Mouse (Mus musculus) urinary bladder, adult 2 months (tissue): ENCODE measurements around the gene Fdx1. TPM values are rescaled to one million over a fixed set of nuclear protein-coding genes. Genes with fewer than 3 reads are reported as not detected.

Source experiments
- DNase-seq: peaks from one replicate; pipeline ENCODE4 v3.0.0; 2022; ENCODE audit warnings: low spot score
- polyA plus RNA-seq: library from polyadenylated mRNA; depleted of rRNA; stranded (reverse); fragments of >200 nt; gene quantifications from 2 replicates; pipeline ENCODE4 v1.2.3, GENCODE M21; 2012

Fdx1 gene
- polyA plus RNA-seq, 1 experiment: 68.7 TPM

- DNase-seq: no peak
Measured at GRCm38 (mm10) chr9:51964110-51964509, 754 bp upstream of the Fdx1 start.

DNA sequence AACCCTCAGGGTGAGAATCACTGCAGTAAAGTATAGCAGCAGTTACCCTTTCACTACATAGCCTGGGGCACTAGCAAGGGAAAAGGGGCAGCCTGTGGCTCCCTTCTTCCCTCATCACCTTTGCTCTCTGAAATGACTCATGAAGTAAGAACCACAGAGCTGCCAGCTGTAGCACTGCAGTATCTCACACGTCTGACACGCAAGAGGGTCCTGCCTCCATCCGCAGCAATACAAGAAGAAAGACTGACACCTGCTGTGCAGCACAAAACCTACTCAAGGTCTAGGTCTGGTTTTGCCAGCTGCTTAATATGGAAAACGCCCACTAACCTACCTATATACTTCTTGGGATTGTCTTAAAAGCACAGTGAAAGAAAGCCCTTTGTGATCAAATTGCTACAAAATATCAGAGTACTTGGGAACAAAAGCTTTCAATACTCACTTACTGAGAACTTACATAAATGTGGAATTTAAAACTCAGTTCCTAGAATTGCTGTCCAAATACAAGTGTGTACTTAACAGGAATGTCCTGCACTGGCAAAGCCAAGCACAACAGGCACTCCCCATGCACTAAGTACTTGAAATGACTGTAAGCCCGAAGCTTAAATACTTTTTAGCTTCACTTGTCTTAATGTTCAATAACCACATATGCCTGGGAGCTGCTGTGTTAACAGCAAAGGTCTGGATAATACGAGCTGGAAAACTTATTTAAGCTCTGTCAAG is 2.0 kb downstream of the Fdx1 start:
- DNase-seq: no peak

DNA sequence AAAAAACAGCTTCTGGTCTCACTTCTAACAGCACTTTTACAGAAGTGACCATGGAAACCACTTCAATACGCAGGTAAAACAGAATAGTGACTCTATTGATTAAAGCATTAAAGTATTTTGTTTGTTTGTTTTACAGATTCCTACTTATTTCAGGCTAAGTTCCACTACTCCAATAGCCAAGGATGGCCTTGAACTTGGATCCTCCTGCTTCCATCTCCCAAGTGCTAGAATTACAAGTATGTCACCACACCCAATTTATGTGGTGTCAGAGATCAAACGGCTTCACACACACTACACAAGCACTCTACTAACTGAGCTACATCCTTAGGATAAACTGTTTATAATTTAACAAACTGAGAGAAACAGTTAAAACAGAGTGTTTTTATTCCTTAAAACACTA is 3.0 kb downstream of the Fdx1 start:
- no peak for DNase-seq

- DNase-seq: no peak
Measured at GRCm38 (mm10) chr9:51958981-51959380, 4.4 kb downstream of the Fdx1 start.

- no peak for DNase-seq
Measured at GRCm38 (mm10) chr9:51957025-51957424, 6.3 kb downstream of the Fdx1 start.

GRCm38 (mm10) chr9:51956484-51956883 is 6.9 kb downstream of the Fdx1 start:
- DNase-seq: no peak

- no peak for DNase-seq
Measured at GRCm38 (mm10) chr9:51951337-51951736, 12.0 kb downstream of the Fdx1 start.

- no peak for DNase-seq
Measured at GRCm38 (mm10) chr9:51950667-51951066, 12.7 kb downstream of the Fdx1 start.

DNA sequence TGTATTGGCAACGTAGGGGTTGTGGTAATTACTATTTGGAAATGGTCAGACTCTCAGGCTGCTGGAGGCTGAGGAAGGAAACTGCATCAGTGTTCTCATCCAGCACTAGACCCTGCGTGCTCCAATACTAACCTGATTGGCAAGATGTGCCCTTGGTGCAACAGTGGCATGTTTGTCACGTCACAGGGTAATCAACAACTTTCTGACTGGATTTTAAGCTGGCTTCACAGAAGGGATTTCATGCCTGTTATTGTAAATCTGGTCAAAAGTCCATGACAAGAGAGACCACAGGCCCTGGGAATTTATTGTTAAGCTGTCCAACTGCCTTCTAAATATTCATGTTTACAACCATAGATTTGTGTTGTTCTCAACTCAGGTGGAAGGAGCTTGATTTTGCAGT is 13.1 kb downstream of the Fdx1 start:
- no peak for DNase-seq

GRCm38 (mm10) chr9:51943934-51944333 is 19.4 kb downstream of the Fdx1 start:
- no peak for DNase-seq

GRCm38 (mm10) chr9:51934641-51935040 is 28.7 kb downstream of the Fdx1 start:
- no peak for DNase-seq

DNA sequence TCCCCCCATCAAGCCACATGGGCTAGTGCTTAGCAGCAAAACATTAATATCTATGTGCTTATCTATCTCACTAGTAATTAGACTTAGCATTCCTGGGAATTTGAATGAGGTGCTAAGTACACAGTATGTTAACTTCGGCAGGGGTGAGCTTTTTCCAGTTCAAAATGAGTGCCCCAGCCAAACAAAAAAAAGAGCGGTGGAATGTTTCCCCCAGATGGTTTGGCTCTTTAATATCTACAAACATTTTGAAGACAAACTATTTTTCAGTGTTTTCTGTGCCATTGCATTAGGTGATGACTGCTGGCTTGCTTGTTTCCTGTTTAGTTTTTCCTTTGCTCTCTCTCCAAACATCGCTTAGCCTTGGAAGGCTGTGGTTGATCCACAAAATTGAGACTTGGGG is 31.4 kb downstream of the Fdx1 start:
- no peak for DNase-seq

GRCm38 (mm10) chr9:51931054-51931690 is 32.2 kb downstream of the Fdx1 start:
- no peak for DNase-seq

GRCm38 (mm10) chr9:51929972-51930371 is 33.4 kb downstream of the Fdx1 start:
- DNase-seq: no peak

DNA sequence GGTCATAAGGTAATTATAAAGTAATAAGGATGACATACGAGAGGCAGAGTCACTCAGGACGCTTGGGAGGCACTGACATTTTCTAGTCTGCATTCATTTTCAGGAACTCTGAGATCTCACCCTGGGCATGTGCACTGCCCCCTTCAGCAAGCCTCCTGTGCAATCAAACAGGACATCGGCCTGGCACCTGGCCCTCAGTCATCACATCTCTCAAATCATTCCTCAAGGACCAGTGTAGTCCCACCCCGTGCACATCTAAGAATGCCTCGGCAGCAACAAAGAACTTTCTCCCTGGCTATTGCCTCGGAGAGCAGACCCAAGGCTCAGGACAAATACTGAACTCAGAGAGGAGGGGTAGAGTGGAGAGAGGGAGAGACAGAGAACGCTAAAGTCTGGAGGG is 34.7 kb downstream of the Fdx1 start:
- no peak for DNase-seq

DNA sequence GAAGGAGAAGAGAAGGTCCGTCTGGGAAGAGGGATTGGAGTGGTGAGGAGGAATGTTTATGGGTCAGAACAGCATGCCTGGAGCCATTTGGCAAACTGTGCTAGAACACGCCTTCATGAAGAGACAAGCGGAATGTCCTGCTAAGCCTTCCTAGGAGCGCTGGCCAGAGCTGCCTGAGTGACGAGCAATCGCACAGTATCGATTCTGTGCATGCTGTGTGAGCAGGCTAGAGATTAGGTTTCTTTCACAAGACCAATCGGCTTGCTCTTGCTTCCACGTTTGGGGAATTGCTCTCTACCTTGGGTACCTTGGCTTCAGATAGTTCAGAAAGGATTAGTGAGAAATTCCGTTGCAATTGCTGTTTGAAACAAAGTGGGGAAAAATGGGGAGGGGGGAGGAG is 35.2 kb downstream of the Fdx1 start:
- no peak for DNase-seq

DNA sequence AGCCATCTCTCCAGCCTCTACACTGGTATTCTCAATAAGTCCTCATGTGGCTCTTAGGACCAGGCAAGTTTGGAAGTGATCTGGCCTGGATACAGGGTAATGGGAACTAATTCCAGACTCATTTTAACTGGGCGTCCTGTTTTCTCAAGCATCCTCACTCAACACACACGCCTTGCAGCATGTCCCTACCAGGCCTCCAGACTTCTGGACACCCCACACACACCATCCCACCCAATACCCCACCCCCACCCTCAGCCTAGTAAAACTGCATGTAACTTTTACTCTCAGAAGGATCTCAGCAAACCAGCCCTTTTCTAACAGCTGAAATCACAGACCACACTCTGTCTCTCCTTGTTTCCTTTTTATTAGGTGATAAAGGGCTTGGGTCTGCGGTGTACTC is 35.7 kb downstream of the Fdx1 start:
- DNase-seq: no peak

- no peak for DNase-seq
Measured at GRCm38 (mm10) chr9:51926629-51927028, 36.7 kb downstream of the Fdx1 start.

GRCm38 (mm10) chr9:51924551-51925081 is 38.7 kb downstream of the Fdx1 start:
- no peak for DNase-seq

GRCm38 (mm10) chr9:51922756-51923155 is 40.6 kb downstream of the Fdx1 start:
- no peak for DNase-seq

- no peak for DNase-seq
Measured at GRCm38 (mm10) chr9:51915580-51915979, 47.8 kb downstream of the Fdx1 start.

GRCm38 (mm10) chr9:51914481-51915120 is 48.8 kb downstream of the Fdx1 start:
- DNase-seq: no peak

DNA sequence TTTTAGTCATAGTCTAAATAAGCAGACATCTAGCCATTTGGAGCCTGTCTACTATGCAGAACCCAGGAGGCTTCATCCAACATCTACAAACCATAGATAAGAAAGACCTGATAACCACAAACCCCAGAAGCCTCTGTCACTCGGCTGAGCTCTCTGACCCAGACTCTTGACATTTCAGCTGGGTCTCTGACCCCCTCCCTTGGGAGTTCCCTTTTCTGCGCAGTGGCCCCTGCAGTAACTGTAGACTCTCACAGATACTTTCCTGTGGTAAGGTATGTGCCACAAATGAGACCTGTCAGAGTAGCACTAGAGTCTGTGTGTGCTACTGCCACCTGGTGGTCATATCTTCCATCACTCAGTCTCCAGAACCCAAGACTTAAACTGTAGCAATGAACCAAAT is 54.5 kb downstream of the Fdx1 start:
- peak; percentile 32 for DNase-seq
